Mouse (Mus musculus) limb, embryonic 15.5 days (tissue): ENCODE results near the gene 9030612E09Rik. TPM values are rescaled to one million over a fixed set of nuclear protein-coding genes. Genes with fewer than 3 reads are reported as not detected.

Source experiments
- ATAC-seq: fragments of 200-750 bp; cut with Nextera tagmentation; 2 replicates; pipeline ENCODE4 v1.8.0; 2017; ENCODE audit warnings: low read depth, moderate TSS enrichment; ENCODE audit not compliant: insufficient number of reproducible peaks, low FRiP score, low TSS enrichment
- H3K27ac ChIP-seq: fragments of 300-500 bp; sonication (generic); 2 replicates; pipeline ENCODE4 v1.5.1; 2015; ENCODE audit warnings: moderate library complexity, mild to moderate bottlenecking, inconsistent platforms
- H3K27me3 ChIP-seq: fragments of 300-500 bp; sonication (generic); 2 replicates; pipeline ENCODE4 v1.6.1; 2015; ENCODE audit warnings: inconsistent platforms
- H3K36me3 ChIP-seq: fragments of 300-500 bp; sonication (generic); 2 replicates; pipeline ENCODE4 v1.6.1; 2015; ENCODE audit warnings: inconsistent platforms
- H3K4me1 ChIP-seq: fragments of 300-500 bp; sonication (generic); 2 replicates; pipeline ENCODE4 v1.6.1; 2015; ENCODE audit warnings: inconsistent platforms
- H3K4me2 ChIP-seq: fragments of 300-500 bp; sonication (generic); 2 replicates; pipeline ENCODE4 v1.6.1; 2015; ENCODE audit warnings: mild to moderate bottlenecking, inconsistent platforms
- H3K4me3 ChIP-seq: fragments of 300-500 bp; sonication (generic); 2 replicates; pipeline ENCODE4 v1.5.1; 2015; ENCODE audit warnings: mild to moderate bottlenecking, inconsistent platforms
- H3K9ac ChIP-seq: fragments of 300-500 bp; sonication (generic); 2 replicates; pipeline ENCODE4 v1.6.1; 2015; ENCODE audit warnings: inconsistent platforms
- H3K9me3 ChIP-seq: fragments of 300-500 bp; sonication (generic); 2 replicates; pipeline ENCODE4 v1.6.1; 2016; ENCODE audit warnings: inconsistent platforms
- WGBS: fragments of 180-500 bp; shearing (Covaris S2); methylation state at CpG from one replicate; pipeline ENCODE4 v1.1.7; 2015; 5-methylcytosine and 5-hydroxymethylcytosine counted together
- polyA plus RNA-seq: library from polyadenylated mRNA; unstranded; fragments of >200 nt; fragmentation: Nextera tagmentation; extraction: Ambion mirVana; gene quantifications from 2 replicates; pipeline ENCODE4 v1.2.1, GENCODE M21; 2015

The 9030612E09Rik gene
- polyA plus RNA-seq, 1 experiment from 2014 or later, result 0.68 TPM

GRCm38 (mm10) chr10:43166817-43167216, 7.7 kb upstream of the 9030612E09Rik start:
- 93% methylated on average over 3 of the region's 3 CpGs for WGBS
- H3K27ac ChIP-seq, result no peak overlapping the region
- H3K4me2 ChIP-seq, result no peak overlapping the region
- H3K9me3 ChIP-seq, result no peaks in the 10 kb centered on the region
- no peak for ATAC-seq
- no peaks in the 10 kb centered on the region for H3K36me3 ChIP-seq
- 0 out of 2 replicates have a peak, but pooled peaks cover 3% of the 10 kb centered on the region for H3K27me3 ChIP-seq
- H3K9ac ChIP-seq, result no peak overlapping the region
- H3K4me1 ChIP-seq, result peaks cover 19% of the 10 kb centered on the region
- no peak overlapping the region for H3K4me3 ChIP-seq

GRCm38 (mm10) chr10:43168847-43169246, 5.7 kb upstream of the 9030612E09Rik start:
- WGBS, result 68% methylated on average over 7 of the region's 7 CpGs

GRCm38 (mm10) chr10:43171106-43171505, 3.4 kb upstream of the 9030612E09Rik start:
- H3K4me3 ChIP-seq, result peak overlapping the region; percentile 21
- H3K4me1 ChIP-seq, result peaks cover 35% of the 10 kb centered on the region
- H3K9me3 ChIP-seq, result no peaks in the 10 kb centered on the region
- no peak overlapping the region for H3K27ac ChIP-seq
- H3K4me2 ChIP-seq, result peak overlapping the region; percentile 89
- peaks cover 17% of the 10 kb centered on the region; the same call in 1 of the 2 replicates for H3K27me3 ChIP-seq
- no peak overlapping the region for H3K9ac ChIP-seq
- WGBS, result 5% methylated on average over 8 of the region's 8 CpGs
- ATAC-seq, result no peak
- no peaks in the 10 kb centered on the region for H3K36me3 ChIP-seq

More at GRCm38 (mm10) chr10:43168847-43169246, 5.7 kb upstream of the 9030612E09Rik start:
- no peaks in the 10 kb centered on the region for H3K36me3 ChIP-seq
- no peak overlapping the region for H3K4me3 ChIP-seq
- ATAC-seq, result no peak
- H3K27ac ChIP-seq, result no peak overlapping the region
- peaks cover 24% of the 10 kb centered on the region for H3K4me1 ChIP-seq
- no peak overlapping the region for H3K4me2 ChIP-seq
- no peaks in the 10 kb centered on the region for H3K9me3 ChIP-seq
- H3K9ac ChIP-seq, result no peak overlapping the region
- H3K27me3 ChIP-seq, result 0 out of 2 replicates have a peak, but pooled peaks cover 3% of the 10 kb centered on the region

GRCm38 (mm10) chr10:43172066-43172465, 2.4 kb upstream of the 9030612E09Rik start:
- Histone ChIP-seq H3K9ac (no peak overlapping the region), H3K4me1 (peaks cover 35% of the 10 kb centered on the region), H3K4me3 (peak overlapping the region; percentile 87), H3K4me2 (peak overlapping the region; percentile 89), H3K27me3 (peaks cover 18% of the 10 kb centered on the region; the same call in 1 of the 2 replicates), H3K27ac (no peak overlapping the region), H3K36me3 (no peaks in the 10 kb centered on the region), H3K9me3 (no peaks in the 10 kb centered on the region)
- WGBS, result 4% methylated on average over 7 of the region's 7 CpGs
- ATAC-seq, result no peak

- H3K4me1 ChIP-seq, result peaks cover 35% of the 10 kb centered on the region
- 3% methylated on average over 8 of the region's 8 CpGs for WGBS
- no peak for ATAC-seq
- peak overlapping the region; percentile 72; the same call in 1 of the 2 replicates for H3K9ac ChIP-seq
- H3K4me3 ChIP-seq, result peak overlapping the region; percentile 87
- H3K36me3 ChIP-seq, result no peaks in the 10 kb centered on the region
- peak overlapping the region; percentile 89 for H3K4me2 ChIP-seq
- H3K27ac ChIP-seq, result no peak overlapping the region
- peaks cover 18% of the 10 kb centered on the region; the same call in 1 of the 2 replicates for H3K27me3 ChIP-seq
- no peaks in the 10 kb centered on the region for H3K9me3 ChIP-seq
Observed at GRCm38 (mm10) chr10:43172554-43172953, 1.9 kb upstream of the 9030612E09Rik start.

GRCm38 (mm10) chr10:43173141-43173827, 1.2 kb upstream of the 9030612E09Rik start:
- Histone ChIP-seq H3K4me2 (peak overlapping the region; percentile 89), H3K27me3 (peaks cover 18% of the 10 kb centered on the region; the same call in 1 of the 2 replicates), H3K4me3 (peak overlapping the region; percentile 87), H3K9me3 (no peaks in the 10 kb centered on the region), H3K4me1 (peaks cover 30% of the 10 kb centered on the region), H3K36me3 (no peaks in the 10 kb centered on the region), H3K9ac (peak overlapping the region; percentile 72), H3K27ac (peak overlapping the region; percentile 87)
- ATAC-seq, result peak; percentile 56; the same call in 1 of the 2 replicates
- under 1% methylated on average over 53 of the region's 53 CpGs for WGBS

- H3K27me3 ChIP-seq, result peaks cover 18% of the 10 kb centered on the region; the same call in 1 of the 2 replicates
- H3K27ac ChIP-seq, result peak overlapping the region; percentile 87
- H3K9me3 ChIP-seq, result no peaks in the 10 kb centered on the region
- peak overlapping the region; percentile 87 for H3K4me3 ChIP-seq
- peak overlapping the region; percentile 72 for H3K9ac ChIP-seq
- under 1% methylated on average over 31 of the region's 38 CpGs for WGBS
- no peaks in the 10 kb centered on the region for H3K36me3 ChIP-seq
- peaks cover 30% of the 10 kb centered on the region for H3K4me1 ChIP-seq
- peak; percentile 30; the same call in 1 of the 2 replicates for ATAC-seq
- H3K4me2 ChIP-seq, result peak overlapping the region; percentile 89
Observed at GRCm38 (mm10) chr10:43173828-43174325, 627 bp upstream of the 9030612E09Rik start.

- Histone ChIP-seq H3K9me3 (no peaks in the 10 kb centered on the region), H3K4me2 (peak overlapping the region; percentile 89), H3K4me3 (peak overlapping the region; percentile 87), H3K36me3 (no peaks in the 10 kb centered on the region), H3K27me3 (peaks cover 25% of the 10 kb centered on the region; the same call in 1 of the 2 replicates), H3K4me1 (peaks cover 26% of the 10 kb centered on the region), H3K27ac (peak overlapping the region; percentile 87; the same call in 1 of the 2 replicates), H3K9ac (peak overlapping the region; percentile 72; the same call in 1 of the 2 replicates)
- 2% methylated on average over 18 of the region's 18 CpGs for WGBS
- ATAC-seq, result no peak
Observed at GRCm38 (mm10) chr10:43175156-43175601, 675 bp downstream of the 9030612E09Rik start.

- Histone ChIP-seq H3K4me1 (peaks cover 1% of the 10 kb centered on the region; the same call in 1 of the 2 replicates), H3K36me3 (no peaks in the 10 kb centered on the region), H3K9me3 (no peaks in the 10 kb centered on the region), H3K27ac (no peak overlapping the region), H3K4me2 (no peak overlapping the region), H3K4me3 (no peak overlapping the region), H3K9ac (no peak overlapping the region), H3K27me3 (peaks cover 15% of the 10 kb centered on the region; the same call in 1 of the 2 replicates)
- no peak for ATAC-seq
- WGBS, result 61% methylated on average over 5 of the region's 5 CpGs
Observed at GRCm38 (mm10) chr10:43180313-43180912, 5.9 kb downstream of the 9030612E09Rik start.

- Histone ChIP-seq H3K4me3 (no peak overlapping the region), H3K36me3 (no peaks in the 10 kb centered on the region), H3K4me1 (no peaks in the 10 kb centered on the region), H3K27ac (no peak overlapping the region), H3K9me3 (no peaks in the 10 kb centered on the region), H3K4me2 (no peak overlapping the region), H3K27me3 (no peaks in the 10 kb centered on the region), H3K9ac (no peak overlapping the region)
- 89% methylated on average over 2 of the region's 2 CpGs for WGBS
- no peak for ATAC-seq
Observed at GRCm38 (mm10) chr10:43200206-43200605, 25.7 kb downstream of the 9030612E09Rik start.

GRCm38 (mm10) chr10:43203865-43204264, 29.4 kb downstream of the 9030612E09Rik start:
- WGBS, result 75% methylated on average over 3 of the region's 3 CpGs
- H3K4me1 ChIP-seq, result no peaks in the 10 kb centered on the region; the same call in 1 of the 2 replicates
- no peak for ATAC-seq

More at GRCm38 (mm10) chr10:43203865-43204264, 29.4 kb downstream of the 9030612E09Rik start:
- H3K9me3 ChIP-seq, result no peaks in the 10 kb centered on the region
- H3K27ac ChIP-seq, result no peak overlapping the region
- H3K4me3 ChIP-seq, result no peak overlapping the region
- H3K27me3 ChIP-seq, result no peaks in the 10 kb centered on the region
- H3K9ac ChIP-seq, result no peak overlapping the region
- H3K4me2 ChIP-seq, result no peak overlapping the region
- H3K36me3 ChIP-seq, result no peaks in the 10 kb centered on the region
